Mouse (Mus musculus): ENCODE measurements at regions not wholly inside any gene's neighbourhood (a gene's known extent, or its start where the extent isn't known, plus 50 kb on each side); places are given as distances from the start of the nearest gene placed in this dataset.

GRCm38 (mm10) chr13:103512476-103512875 is 178.2 kb upstream of the Mast4 start:
- TF ChIP-seq CTCF (IDR thresholded peaks at IDR 0.05; ENCODE audit: low read depth) (no peak), EP300 (optimal IDR thresholded peaks at IDR 0.05) (no peak)
